Mouse (Mus musculus) c-Kit-positive CD71-positive TER-119-positive erythroid progenitor cells, embryonic 14.5 days (primary cell): Measurements from ENCODE around the gene Prkag2.

Source experiments
- DNase-seq: peaks from one replicate; pipeline ENCODE4 v3.0.0-alpha.2; 2013; ENCODE audit warnings: low spot score

Prkag2 gene

DNA sequence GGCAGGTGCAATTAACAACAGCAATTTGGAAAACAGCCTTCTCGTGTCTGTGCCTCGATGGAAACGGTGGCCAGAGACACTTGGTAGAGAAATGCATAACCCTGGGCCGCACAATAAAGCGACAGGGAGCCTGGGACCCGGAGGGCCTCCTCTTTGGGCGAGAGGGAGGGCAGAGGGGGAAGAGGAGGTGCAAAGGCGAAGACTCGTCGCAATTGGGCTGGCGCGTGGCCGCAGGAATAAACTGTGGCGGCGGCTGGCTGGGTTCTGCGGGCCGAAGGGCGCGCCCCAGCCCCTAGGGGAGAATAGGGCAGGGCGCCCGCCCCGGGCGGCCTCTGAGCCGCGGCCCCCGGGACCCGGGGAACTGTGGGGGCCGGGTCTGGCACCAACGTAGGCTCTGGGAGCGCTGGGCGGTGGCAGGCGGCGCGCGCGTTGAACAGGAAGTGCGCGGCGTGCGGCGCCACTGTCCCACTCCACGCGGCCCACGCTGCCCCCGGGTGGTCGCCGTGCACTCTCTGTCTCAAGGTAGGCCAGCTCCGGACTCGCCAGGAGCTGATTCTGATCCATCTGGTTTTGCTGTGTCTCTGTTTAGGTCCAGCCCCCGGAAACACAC, at the start of gene Prkag2:
Gene Prkag2 (minus strand): TSS at position 127 of the 610 bp plus-strand sequence.
- no peak for DNase-seq

DNA sequence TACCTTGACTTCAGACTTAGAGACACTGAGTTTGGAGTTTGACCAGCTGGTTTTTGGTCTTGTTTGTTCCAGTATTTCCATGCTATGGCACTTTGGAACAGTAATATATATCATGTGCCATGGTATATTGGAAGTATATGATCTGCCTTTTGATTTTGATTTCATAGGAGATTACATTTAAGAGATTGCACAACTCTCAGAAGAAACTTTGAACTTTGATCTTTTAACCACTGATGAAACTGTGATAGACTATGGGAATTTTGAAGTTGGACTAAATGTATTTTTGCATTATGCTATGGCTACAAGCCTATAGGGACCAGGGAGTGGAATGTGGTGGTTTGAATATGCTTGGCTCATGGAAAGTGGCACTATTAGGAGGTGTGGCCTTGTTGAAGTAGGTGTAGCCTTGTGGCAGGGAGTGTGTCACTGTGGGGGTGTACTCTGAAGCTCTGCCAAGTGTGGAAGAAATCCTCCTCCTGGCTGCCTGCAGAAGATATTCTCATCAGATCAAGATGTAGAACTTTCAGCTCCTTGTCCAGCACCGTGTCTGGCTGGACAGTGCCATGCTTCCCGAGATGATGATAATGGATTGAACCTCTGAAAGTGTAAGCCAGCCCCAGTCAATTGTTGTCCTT, 49.0 kb upstream of the Prkag2 start:
- DNase-seq = no peak

DNA sequence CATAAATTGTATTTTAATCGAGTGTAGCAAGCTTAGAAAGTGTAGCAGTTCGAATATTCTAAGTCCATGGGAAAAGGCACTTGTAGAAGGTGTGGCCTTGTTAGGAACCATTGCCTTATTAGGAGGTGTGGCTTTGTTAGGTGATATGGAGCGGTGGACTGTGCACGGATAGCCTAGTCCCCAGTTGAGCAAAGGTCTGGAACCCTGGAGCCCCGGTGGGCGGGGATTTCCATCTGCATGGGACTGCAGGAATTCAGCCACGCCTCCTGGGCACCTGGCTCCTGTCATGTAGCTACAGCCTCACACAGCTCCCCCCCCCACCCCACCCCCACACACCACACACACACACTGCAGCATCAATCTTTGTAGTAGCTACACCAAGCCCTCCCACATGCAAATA, 46.3 kb upstream of the Prkag2 start:
- DNase-seq = no peak

DNA sequence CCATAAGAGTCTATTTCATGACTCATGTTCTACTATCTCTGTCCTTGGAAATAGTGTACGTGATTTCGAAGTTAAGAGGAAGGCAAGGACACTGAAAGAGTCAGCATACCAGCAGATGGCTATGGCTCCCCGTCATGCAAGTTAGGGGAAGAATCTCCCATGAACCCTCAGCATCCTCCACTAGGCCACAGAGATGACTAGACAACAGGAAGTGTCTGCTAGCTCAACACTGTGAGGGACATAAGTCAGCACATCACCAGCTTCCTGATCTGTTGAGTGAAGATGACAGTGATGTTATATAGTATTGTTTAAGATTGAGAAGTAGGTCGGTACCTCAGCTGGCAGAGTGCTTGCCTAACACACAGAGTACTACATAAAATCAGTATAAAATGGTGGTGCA, 27.4 kb upstream of the Prkag2 start:
- DNase-seq = no peak

DNA sequence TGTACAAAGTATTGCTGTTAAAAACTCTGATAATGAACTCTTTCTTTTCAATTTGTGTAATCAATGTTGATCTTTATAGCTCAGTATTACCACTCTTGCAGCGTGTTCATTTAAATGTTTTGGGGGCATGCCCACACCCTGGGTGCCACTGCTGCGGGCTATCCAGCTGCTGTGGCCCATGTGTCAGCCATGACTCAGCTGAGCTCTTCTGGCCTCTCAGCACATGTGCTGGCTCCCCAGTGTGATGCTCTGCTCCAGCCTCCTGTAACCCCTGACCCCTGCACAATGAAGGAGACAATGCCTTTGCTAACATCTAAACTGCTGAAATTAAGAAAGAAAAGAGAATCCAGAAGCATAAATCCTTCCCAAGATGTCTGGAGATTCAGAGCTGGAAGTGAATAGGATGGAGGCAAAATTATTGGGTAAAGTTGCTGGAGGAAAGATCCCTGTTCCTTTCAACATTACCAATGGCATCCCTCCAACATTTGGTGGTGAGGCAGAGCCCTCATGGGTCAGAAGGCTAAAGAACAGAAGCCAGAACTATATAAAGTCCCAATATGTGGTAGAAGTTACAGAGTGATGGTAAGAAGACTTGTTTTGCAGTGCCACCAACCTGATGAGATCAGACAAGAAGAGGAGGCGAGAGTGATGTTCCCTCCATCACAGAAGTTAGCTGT, 25.6 kb upstream of the Prkag2 start:
- no peak for DNase-seq

DNA sequence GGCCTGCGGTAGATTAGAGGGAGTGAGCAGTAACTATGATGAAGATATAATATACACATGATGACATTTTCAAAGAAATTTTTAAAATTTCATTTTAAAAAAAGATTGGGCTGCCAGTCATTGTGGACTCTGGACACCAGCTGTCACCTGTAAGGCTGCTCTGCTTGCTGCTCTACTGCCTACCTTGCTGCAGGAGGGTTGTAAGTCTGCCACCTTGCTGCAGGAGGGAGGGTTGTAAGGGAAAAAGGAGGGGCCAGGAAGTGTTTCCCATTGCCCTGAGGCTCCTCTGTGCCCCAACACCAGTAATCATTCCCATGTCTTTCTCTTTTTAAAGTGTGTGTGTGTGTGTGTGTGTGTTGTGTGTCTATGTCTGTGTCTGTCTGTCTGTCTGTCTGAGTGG, 22.1 kb upstream of the Prkag2 start:
- no peak for DNase-seq

DNA sequence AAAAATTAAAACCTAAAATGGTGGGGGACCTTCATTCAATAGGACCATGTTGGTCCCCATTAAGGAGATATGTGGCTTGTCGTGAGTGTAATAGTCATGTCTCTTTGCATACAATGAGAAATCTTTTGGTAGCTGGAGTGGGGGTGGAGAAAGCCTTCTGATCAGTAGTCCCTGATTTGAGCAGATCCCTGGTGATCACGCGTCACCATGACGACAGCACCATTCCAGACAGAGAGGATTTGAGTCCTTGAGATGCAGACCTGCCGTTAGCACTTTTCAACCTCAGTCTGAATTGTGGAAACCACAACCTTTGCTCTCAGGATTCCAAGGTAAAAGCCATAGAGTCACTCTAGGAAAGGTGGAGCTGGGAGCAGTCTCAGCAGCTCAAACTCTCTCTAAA, 18.7 kb upstream of the Prkag2 start:
- DNase-seq = no peak

DNA sequence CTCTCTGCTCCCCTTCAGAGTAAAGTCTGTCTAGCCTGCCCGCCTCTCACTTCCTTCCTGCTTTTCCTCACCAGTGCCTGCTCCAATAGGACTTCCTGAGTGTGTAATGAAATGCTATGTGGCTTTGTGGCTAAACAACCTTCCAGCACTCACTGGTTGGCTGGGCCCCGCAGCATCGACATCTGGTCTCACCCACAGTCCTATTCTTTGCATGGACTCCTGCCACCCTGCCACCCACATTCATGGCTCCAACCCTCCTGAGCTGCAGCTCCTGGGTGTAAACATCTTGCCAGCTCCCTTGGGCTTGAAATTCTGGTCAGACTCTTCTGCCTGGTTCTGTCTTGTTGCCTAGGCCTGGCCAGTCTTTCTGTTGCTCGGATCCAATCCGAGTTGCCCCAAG, 15.6 kb upstream of the Prkag2 start:
- no peak for DNase-seq

DNA sequence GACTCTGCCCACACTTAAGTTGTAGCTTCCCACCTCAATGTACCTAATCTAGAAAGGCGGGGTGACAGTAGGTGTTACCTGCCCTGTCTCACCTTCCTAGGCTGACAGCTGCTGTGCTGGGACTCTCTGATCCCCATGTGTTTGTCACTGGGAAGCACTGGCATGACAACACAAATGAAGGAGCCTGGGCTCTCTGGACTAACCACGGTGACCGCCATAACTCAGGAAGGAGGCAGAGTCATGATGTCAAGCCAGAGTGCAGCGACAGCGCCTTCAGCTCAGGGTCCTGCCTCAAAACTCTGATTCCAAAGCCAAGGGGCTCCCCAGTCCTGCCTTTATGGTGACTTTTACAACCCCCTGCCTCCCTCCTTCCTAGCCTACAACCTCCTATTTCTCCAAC, 14.8 kb upstream of the Prkag2 start:
- DNase-seq = no peak

DNA sequence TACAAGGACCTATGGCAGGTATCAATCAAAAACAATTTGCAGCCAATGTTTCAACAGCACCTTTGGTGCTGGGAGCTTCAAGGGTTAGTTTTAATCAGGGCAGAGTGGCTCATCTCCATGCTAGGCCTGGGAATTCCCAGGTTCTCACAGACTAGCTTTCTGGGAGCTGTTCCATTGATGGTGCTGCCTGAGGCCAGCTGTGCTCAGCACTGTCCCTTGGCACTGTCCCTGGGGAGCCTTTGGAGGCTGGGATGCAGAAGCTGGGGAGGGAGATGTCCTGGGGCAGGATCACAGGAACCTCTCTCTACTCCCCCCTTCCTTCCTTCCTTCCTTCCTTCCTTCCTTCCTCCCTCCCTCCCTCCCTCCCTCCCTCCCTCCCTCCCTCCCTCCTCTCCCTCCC, 13.7 kb upstream of the Prkag2 start:
- no peak for DNase-seq

DNA sequence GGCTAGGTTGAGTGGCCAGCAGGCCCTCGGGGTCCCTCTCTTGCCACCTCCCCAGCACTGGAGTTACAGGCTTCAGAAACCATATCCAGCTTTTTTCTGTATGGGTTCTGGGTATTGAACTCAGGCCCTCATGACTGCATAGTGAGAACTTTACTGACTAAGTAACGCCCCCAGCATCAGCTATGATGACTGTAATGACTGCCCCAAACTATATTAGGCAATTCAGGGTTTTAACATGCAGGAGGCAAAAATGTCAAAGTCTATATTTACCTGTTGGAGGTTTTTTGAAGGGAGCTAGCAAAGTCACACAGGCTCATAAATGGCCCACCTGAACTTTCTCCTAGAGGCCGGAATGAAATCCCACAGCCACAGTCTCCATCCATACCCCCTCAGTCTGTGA, 9.9 kb upstream of the Prkag2 start:
- no peak for DNase-seq

DNA sequence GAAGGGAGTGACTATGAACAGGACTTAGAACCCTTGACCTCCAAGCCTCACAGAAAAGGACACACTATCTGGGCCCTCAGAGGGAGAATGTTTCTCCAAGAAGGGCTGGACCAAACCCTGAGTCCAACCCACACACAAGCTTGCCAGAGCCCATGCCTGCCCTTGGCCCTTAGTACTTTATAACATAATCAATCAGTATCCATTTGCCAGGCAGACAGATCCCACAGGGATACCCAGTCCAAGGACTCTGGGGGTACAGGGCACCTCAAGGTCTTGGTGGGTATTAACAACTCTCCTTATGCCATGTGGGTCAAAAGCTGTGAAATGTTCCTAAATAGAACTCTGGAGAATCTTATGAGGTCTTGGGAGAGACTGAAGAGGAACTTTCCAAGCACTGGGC, 5.3 kb upstream of the Prkag2 start:
- DNase-seq = no peak

DNA sequence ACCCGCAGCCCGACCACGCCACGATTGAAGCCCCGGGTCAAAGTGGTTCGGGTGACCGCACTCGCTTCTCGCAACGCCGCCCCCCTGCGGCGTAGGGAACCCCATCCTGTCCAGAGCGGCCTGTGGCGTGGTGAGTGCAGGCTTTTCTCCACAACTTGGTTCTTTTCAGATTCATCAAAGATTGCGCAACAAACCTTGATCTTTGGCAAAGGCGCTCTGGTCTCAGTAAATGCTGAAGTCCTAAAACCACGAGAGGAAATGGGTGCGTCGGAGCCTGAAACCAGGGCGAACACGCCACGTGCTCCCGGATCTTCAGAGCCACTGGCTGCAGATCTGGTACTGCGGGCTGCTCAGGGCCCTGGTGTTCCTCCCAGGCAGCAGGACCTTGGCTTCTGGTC, 683 bp upstream of the Prkag2 start:
- no peak for DNase-seq

DNA sequence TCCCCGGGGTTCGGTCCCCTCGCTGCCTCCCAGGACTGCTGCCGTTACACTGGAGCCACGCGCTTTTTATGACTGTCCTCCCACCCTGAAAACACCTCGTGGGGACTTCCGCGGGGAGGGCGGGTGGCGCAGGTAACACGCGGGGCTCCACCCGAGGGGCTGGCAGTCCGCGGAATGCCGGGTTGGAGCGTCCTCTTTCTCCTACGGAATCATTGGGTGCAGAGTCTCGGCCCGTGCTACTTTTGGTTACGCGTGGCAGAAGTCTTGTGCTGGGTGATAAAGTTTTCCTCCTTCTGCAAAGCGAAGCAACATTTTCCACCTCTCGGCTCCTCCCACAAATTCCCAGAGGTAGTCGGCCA, 306 bp downstream of the Prkag2 start:
- no peak for DNase-seq

DNA sequence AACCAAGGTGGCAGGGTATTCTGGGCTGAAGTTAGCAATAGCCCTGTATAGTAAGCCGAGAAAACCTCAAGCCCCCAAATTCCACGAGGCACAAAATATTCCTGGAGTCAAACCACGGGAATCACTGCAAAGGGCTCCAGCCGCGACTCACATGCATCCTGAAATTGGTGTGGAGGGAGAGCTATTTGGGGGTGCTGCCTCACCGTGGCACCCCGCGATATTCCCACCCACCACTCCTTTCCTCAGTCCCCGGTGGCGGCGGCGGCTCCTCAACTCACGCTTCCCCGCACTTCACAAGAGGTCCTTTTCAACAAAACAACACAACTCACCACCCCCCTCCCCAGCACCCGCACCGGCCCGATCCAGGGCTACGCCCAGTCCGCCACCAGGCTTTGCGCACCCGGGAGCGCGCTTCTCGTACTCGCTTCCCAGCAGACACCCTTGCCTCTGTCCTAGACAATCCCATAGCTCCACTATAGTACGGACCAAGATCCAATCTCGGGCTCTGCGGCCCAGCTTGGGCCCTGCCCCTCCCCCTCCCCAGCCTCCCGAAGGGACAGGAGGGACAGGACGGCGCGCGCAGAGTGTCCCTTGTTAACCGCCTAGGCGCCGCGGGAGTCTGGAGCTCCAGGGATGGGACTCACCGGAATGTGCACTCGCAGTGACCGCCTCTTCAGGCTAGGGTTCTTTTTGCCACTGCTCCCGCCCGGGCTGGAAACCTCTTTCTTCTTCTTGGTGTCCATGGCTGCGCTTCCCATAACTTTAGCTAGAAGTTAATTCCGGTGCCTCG, 880 bp downstream of the Prkag2 start:
- no peak for DNase-seq

DNA sequence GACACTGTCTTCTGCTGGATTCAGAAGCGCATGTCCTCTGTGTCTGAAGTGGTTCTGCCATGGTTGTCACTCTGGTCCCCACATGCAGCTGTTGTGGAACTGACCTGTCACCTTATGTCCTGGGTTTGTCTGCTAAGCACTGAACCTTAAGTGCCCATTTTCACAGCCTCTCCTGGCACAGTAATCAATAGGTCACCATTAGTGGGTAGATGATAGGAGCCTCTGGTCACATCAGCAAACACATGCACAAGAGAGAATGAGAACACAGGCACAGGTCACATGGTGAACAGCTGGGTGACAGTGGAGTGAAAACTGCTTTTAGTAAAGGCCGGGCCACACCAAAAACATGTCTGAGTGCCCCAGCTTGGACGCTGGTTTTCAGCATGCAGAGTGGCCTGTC, 2.6 kb downstream of the Prkag2 start:
- DNase-seq = no peak

DNA sequence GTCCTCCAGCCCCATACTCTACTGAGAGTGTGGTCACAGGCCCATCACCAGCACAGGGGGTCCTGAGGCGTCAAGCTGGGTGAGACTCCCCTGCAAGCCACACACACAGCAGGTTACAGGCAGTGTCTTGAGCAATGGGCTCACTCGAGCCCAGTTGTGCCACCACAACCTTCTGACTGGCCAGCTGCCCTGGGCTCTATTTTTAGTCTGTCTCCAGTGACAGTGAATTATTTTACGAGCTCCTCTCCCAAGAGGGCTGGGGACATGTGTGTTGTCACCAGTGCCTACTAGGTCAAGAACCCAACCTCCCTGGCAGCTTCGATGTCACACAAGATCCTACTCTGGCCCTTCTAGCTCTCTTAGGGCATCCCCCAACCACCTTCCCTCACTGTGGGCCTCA, 4.0 kb downstream of the Prkag2 start:
- DNase-seq = no peak

DNA sequence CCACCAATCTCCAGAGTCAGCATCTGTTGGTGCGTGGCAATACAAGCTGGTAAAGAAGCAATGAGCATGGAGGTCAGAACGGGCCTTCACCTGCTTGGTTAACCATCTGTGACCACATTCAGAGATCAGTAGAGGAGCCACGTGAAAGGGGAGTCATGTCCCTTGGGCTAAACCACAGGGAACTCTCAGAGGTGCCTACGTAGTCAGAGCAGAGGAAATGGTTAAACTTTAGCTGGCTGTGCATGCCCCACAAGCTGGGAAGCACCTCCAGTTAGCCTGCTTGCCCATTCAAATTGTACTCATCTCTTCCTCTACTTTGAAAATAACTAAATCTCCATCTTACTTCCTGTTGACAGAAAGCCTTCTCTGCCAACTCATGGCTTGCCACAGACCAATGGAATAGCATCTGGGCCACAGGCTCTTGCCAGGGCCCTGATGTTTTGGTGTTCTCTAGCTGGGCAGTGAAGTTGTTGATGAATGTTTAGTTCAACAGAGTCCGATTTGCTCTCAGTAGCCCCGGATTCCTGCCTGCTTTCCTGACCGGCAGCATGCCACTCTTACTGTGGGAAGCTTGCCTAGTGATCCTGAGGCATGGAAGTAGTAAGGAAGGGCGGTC, 7.7 kb downstream of the Prkag2 start:
- no peak for DNase-seq

DNA sequence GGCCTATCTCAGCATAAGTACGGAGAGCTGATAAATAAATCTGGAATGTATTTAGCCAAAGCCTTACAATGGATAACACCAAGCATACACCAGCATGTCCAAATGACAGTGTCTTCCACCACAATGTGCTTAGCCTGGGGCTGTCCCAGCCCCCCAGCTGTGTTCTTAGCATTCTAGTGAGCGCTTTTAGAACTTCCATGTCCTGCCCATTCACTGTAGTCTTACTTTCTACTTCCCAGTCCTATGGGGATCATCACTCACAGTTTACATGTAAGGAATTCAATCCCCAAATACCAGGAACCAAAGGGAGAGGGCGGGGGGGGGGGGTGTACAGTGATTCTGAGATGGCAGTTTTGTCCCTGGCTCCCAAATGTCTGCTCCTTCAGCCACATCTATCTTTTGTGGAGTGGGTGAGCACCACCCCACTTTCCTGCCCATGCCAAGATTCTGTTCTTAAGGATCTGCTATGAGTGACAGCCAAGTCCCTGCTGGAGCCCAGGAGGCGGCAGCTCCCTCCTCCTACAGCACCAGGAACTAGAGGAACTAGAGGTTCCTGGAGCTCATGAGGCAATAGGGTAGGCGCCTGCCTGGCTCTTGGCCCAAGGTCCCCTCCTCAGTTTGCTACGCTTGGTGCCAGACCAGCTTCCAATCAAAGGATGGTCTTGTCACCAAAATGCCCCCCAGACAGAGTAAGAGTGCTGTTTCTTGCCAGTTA, 11.0 kb downstream of the Prkag2 start:
- no peak for DNase-seq

DNA sequence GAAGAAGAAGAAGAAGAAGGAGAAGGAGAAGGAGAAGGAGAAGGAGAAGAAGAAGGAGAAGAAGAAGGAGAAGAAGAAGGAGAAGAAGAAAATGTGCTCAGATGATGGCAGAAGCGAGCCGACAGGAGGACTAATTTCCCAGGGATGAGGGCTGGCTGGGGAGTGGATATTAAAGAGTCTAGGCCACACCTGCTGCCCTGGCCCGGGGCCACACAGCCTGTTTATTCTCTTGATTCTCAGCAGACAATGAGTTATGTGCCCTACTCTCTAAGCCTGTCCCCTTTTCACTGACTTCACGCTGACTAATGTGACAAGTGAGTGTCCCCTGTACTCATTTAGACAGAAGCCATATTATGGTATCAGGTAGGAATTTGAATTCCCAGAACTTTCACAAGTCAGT, 11.8 kb downstream of the Prkag2 start:
- no peak for DNase-seq

DNA sequence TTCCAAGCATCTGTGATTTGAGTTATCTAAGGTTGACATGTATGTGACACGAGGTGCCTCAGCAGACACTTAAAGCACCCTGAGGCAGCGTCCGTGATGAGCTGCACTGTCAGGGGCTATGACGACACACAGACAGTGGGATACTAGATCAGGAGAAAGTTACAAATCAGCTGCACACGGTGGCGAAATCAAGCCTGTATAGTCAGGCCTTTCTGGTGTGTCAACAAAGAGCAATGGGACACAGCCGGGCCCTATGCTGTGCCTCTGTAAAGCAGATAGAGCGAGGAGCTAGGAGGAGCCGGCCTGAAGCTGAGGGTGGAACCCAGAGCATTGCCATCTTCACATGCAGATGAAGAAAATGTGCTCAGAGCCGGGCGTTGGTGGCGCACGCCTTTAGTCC, 12.3 kb downstream of the Prkag2 start:
- no peak for DNase-seq

DNA sequence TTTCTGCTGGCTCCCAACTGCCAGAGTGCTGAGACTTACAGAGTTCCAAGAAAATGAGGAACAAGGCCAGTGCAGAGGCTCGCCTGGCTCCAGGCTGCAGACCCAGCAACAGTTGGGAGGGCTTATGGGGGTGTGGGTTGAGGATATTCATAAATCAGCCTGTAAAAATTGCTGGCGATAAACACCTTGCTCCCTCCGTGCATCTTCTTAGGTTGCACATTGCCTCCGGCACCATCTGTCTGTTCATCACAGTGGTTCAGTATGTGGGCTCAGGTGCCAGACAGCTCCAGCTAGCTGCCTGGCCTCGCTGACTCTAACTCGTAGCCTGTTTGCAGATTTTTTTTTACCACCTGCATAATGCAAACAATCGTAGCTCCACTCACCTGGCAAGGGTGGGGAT, 13.4 kb downstream of the Prkag2 start:
- no peak for DNase-seq
